Mouse (Mus musculus): ENCODE results near the gene Hoxb3.

The Hoxb3 gene

GRCm38 (mm10) chr11:96287411-96287810, 35.7 kb upstream of the Hoxb3 start:
- intact Hi-C loops (cut with DNase I): no loop called here

- intact Hi-C loops (cut with DNase I): no loop called here
These were observed 34.5 kb upstream of the Hoxb3 start for GRCm38 (mm10) chr11:96288455-96289221.

- intact Hi-C loops (cut with DNase I): no loop called here
These were observed 33.8 kb upstream of the Hoxb3 start for GRCm38 (mm10) chr11:96289293-96289692.

- intact Hi-C loops (cut with DNase I): no loop called here
These were observed 33.3 kb upstream of the Hoxb3 start for GRCm38 (mm10) chr11:96289837-96290236.

- intact Hi-C loops (cut with DNase I): no loop called here
These were observed 32.3 kb upstream of the Hoxb3 start for GRCm38 (mm10) chr11:96290705-96291355.

GRCm38 (mm10) chr11:96291681-96292564, 31.2 kb upstream of the Hoxb3 start, which contains the start of gene Hoxb6:
TSS of gene Hoxb6 (plus strand) at chr11:96292476.
- intact Hi-C loops (cut with DNase I): no loop called here

GRCm38 (mm10) chr11:96292565-96293301, 30.4 kb upstream of the Hoxb3 start:
- intact Hi-C loops (cut with DNase I): no loop called here

- intact Hi-C loops (cut with DNase I): no loop called here
These were observed 29.7 kb upstream of the Hoxb3 start for GRCm38 (mm10) chr11:96293302-96293921.

GRCm38 (mm10) chr11:96294245-96295091, 28.7 kb upstream of the Hoxb3 start:
- intact Hi-C loops (cut with DNase I): loop anchor here (2.0 kb wide), 1 partner anchor 16 kb away; no protein-coding TSS in a partner anchor

GRCm38 (mm10) chr11:96295092-96295835, 27.9 kb upstream of the Hoxb3 start:
- intact Hi-C loops (cut with DNase I): loop anchor here (2.0 kb wide), 1 partner anchor 16 kb away; no protein-coding TSS in a partner anchor

GRCm38 (mm10) chr11:96296997-96297396, 26.1 kb upstream of the Hoxb3 start:
- intact Hi-C loops (cut with DNase I): no loop called here

GRCm38 (mm10) chr11:96297428-96297827, 25.7 kb upstream of the Hoxb3 start:
- intact Hi-C loops (cut with DNase I): no loop called here

GRCm38 (mm10) chr11:96297968-96298635, 25.0 kb upstream of the Hoxb3 start:
- intact Hi-C loops (cut with DNase I): no loop called here

GRCm38 (mm10) chr11:96298895-96299667, 24.0 kb upstream of the Hoxb3 start:
- intact Hi-C loops (cut with DNase I): no loop called here

- intact Hi-C loops (cut with DNase I): loop anchor here (5.0 kb wide), 2 partner anchors 108 to 238 kb away; no protein-coding TSS in a partner anchor
These were observed 23.3 kb upstream of the Hoxb3 start for GRCm38 (mm10) chr11:96299781-96300180.

GRCm38 (mm10) chr11:96300354-96301063, 22.6 kb upstream of the Hoxb3 start:
- intact Hi-C loops (cut with DNase I): loop anchor here (5.0 kb wide), 2 partner anchors 107 to 237 kb away; no protein-coding TSS in a partner anchor

GRCm38 (mm10) chr11:96301064-96301431, 22.1 kb upstream of the Hoxb3 start:
- intact Hi-C loops (cut with DNase I): loop anchor here (5.0 kb wide), 2 partner anchors 106 to 236 kb away; no protein-coding TSS in a partner anchor

Measured in adrenal gland (tissue).